Comparison of ENCODE assay signal across 8 mouse cellular contexts in the genomic region with DNA sequence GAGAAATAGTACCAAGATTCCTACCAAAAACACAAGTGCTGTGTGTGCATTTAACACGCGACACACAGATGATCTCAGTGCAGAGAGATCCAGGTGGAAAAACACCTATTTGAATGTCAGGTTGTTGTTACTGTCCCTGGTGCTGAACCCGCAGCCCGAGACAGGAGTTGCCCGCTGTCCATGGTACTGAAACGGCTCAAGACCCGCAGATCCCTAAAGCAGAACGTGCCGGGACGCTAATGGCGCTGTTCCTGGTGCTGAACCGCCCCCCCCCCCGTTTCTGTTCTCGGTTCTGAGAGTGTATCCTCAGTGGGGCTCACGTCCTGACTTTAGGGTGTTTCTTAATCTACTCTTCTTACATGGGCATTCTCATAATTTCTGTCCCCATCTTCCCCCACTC.
A peak's percentile ranks its signal among the peaks of the same experiment; 100 is the strongest.
DNase-seq lines count a peak whose midpoint lies in the region; ATAC-seq and TF ChIP-seq lines count a peak whose summit lies in the region.

No protein-coding gene starts in this region.

- DNase-seq in right cerebral cortex, postnatal 4 days, result peak; percentile 69
- no peak for DNase-seq in right cerebral cortex, postnatal 25 days
- DNase-seq in adrenal gland, postnatal 14 days, result peak; percentile 90
- peak; percentile 62 to 85 for DNase-seq in gastrocnemius, postnatal 4 days (ENCODE audit: low spot score in 2 of 2)
- DNase-seq in liver, embryonic 13.5 days, result peak; percentile 40
- DNase-seq in spleen, postnatal 10 days (ENCODE audit: low spot score in 2 of 2), result peak; percentile 16 to 77
- no peak for DNase-seq in frontal cortex, postnatal 10 days (ENCODE audit: low spot score in 2 of 2)
- DNase-seq in left cerebral cortex, adult 2 months (ENCODE audit: extremely low spot score in 1 of 2, low spot score in 2 of 2), result no peak

- no peaks in the 10 kb centered on the region for H3K36me3 ChIP-seq in liver, embryonic 13.5 days

- H3K27me3 ChIP-seq in liver, embryonic 13.5 days, result no peaks in the 10 kb centered on the region

- no peak overlapping the region for H3K27ac ChIP-seq in liver, embryonic 13.5 days
- no peak overlapping the region for H3K27ac ChIP-seq in left cerebral cortex, adult 2 months

- ATAC-seq in liver, embryonic 13.5 days (ENCODE audit: low read depth), result no peak

- H3K4me2 ChIP-seq in liver, embryonic 13.5 days, result no peak overlapping the region

- H3K9me3 ChIP-seq in liver, embryonic 13.5 days (replicated peaks), result no peaks in the 10 kb centered on the region

- intact Hi-C loops in left cerebral cortex, adult 2 months (cut with DNase I), result no loop called here

- TF ChIP-seq CTCF in left cerebral cortex, adult 2 months (IDR thresholded peaks at IDR 0.05), result no peak

- no peaks in the 10 kb centered on the region for H3K4me1 ChIP-seq in liver, embryonic 13.5 days (replicated peaks)

- no peak overlapping the region for H3K4me3 ChIP-seq in liver, embryonic 13.5 days (replicated peaks)
- H3K4me3 ChIP-seq in left cerebral cortex, adult 2 months, result no peak overlapping the region

- 7% methylated on average over 15 of the region's 15 CpGs for WGBS in liver, embryonic 13.5 days (ENCODE audit: insufficient replicate concordance)

- no peak overlapping the region for H3K9ac ChIP-seq in liver, embryonic 13.5 days

Comparison
In these comparisons a context has a peak if more than half of its experiments do, and no peak if none do; other contexts are left out.
1. DNase-seq: peak in right cerebral cortex, postnatal 4 days (single experiment), adrenal gland, postnatal 14 days (single experiment), gastrocnemius, postnatal 4 days (2 of 2), liver, embryonic 13.5 days (single experiment) and spleen, postnatal 10 days (2 of 2); none in right cerebral cortex, postnatal 25 days (single experiment), frontal cortex, postnatal 10 days (0 of 2) and left cerebral cortex, adult 2 months (0 of 2).